Mouse (Mus musculus) hindbrain, embryonic 15.5 days (tissue): ENCODE data around the gene Gm10638. TPM values are rescaled to one million over a fixed set of nuclear protein-coding genes. Genes with fewer than 3 reads are reported as not detected.

ENCODE experiments used
- ATAC-seq: fragments of 200-750 bp; cut with Nextera tagmentation; 2 replicates; pipeline ENCODE4 v1.8.0; 2017; ENCODE audit warnings: low read depth, moderate number of reproducible peaks, moderate TSS enrichment; ENCODE audit not compliant: low FRiP score
- H3K27ac ChIP-seq: fragments of 300-500 bp; sonication (generic); replicated peaks from 2 replicates; pipeline ENCODE4 v1.5.1; 2015; ENCODE audit warnings: mild to moderate bottlenecking, inconsistent platforms
- H3K27me3 ChIP-seq: fragments of 300-500 bp; sonication (generic); 2 replicates; pipeline ENCODE4 v1.6.1; 2015; ENCODE audit warnings: control low read depth, inconsistent platforms
- H3K36me3 ChIP-seq: fragments of 300-500 bp; sonication (generic); 2 replicates; pipeline ENCODE4 v1.6.1; 2015; ENCODE audit warnings: control low read depth, inconsistent platforms
- H3K4me1 ChIP-seq: fragments of 300-500 bp; sonication (generic); replicated peaks from 2 replicates; pipeline ENCODE4 v1.6.1; 2015; ENCODE audit warnings: control low read depth, inconsistent platforms
- H3K4me2 ChIP-seq: fragments of 300-500 bp; sonication (generic); 2 replicates; pipeline ENCODE4 v1.6.1; 2015; ENCODE audit warnings: moderate library complexity, mild to moderate bottlenecking, inconsistent platforms
- H3K4me3 ChIP-seq: fragments of 300-500 bp; sonication (generic); 2 replicates; pipeline ENCODE4 v1.5.1; 2015; ENCODE audit warnings: mild to moderate bottlenecking, inconsistent platforms
- H3K9ac ChIP-seq: fragments of 300-500 bp; sonication (generic); 2 replicates; pipeline ENCODE4 v1.6.1; 2015; ENCODE audit warnings: inconsistent platforms
- H3K9me3 ChIP-seq: fragments of 300-500 bp; sonication (generic); 2 replicates; pipeline ENCODE4 v1.6.1; 2016; ENCODE audit warnings: control low read depth, inconsistent platforms
- WGBS: fragments of 180-500 bp; shearing (Covaris S2); methylation state at CpG from one replicate; pipeline ENCODE4 v1.1.7; 2015; 5-methylcytosine and 5-hydroxymethylcytosine counted together
- polyA plus RNA-seq: library from polyadenylated mRNA; unstranded; fragments of >200 nt; fragmentation: Nextera tagmentation; extraction: Ambion mirVana; gene quantifications from 2 replicates; pipeline ENCODE4 v1.2.1, GENCODE M21; 2015

Gene Gm10638
- polyA plus RNA-seq, 1 experiment from 2014 or later: 7.2 TPM

GRCm38 (mm10) chr8:86719368-86719767, 26.1 kb upstream of the Gm10638 start:
- H3K4me1 ChIP-seq: peaks cover 3% of the 10 kb centered on the region; the same call in 1 of the 2 replicates
- H3K27me3 ChIP-seq: no peaks in the 10 kb centered on the region
- H3K4me2 ChIP-seq: no peak overlapping the region
- 86% methylated on average over 1 of the region's 1 CpGs for WGBS
- no peaks in the 10 kb centered on the region for H3K9me3 ChIP-seq
- no peak overlapping the region for H3K27ac ChIP-seq
- H3K9ac ChIP-seq: no peak overlapping the region
- H3K4me3 ChIP-seq: no peak overlapping the region
- H3K36me3 ChIP-seq: peaks cover 15% of the 10 kb centered on the region
- no peak for ATAC-seq

- Histone ChIP-seq H3K36me3 (peaks cover 14% of the 10 kb centered on the region), H3K9ac (no peak overlapping the region), H3K27me3 (no peaks in the 10 kb centered on the region), H3K27ac (no peak overlapping the region), H3K9me3 (no peaks in the 10 kb centered on the region), H3K4me1 (no peaks in the 10 kb centered on the region), H3K4me2 (no peak overlapping the region), H3K4me3 (no peak overlapping the region)
- ATAC-seq: no peak
- WGBS: 95% methylated on average over 6 of the region's 6 CpGs
Observed at GRCm38 (mm10) chr8:86720756-86721459, 24.6 kb upstream of the Gm10638 start.

DNA sequence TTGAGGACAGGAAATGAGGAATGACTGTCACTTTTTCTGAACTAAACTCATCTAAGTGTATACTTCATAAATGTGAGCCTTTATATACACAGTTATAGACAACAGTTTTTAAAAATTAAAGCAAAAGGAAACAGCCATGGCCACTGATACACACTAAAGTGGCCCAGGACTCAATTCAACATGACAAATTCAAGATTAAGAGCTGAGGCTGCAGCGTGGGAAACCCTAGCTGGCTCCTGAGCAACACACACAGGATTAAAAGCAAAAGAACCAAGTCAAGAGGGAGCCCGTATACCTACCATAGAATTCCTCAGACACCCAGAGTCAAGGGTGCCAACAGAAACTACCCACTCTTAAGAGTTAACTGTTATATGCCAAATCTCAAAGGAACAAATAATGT, 24.0 kb upstream of the Gm10638 start:
- no peak for ATAC-seq
- H3K36me3 ChIP-seq: peaks cover 12% of the 10 kb centered on the region
- no peak overlapping the region for H3K4me2 ChIP-seq
- 86% methylated on average over 2 of the region's 2 CpGs for WGBS
- no peaks in the 10 kb centered on the region for H3K27me3 ChIP-seq
- H3K9ac ChIP-seq: no peak overlapping the region
- no peaks in the 10 kb centered on the region for H3K9me3 ChIP-seq
- H3K27ac ChIP-seq: no peak overlapping the region
- no peak overlapping the region for H3K4me3 ChIP-seq
- no peaks in the 10 kb centered on the region for H3K4me1 ChIP-seq

GRCm38 (mm10) chr8:86726959-86727358, 18.5 kb upstream of the Gm10638 start:
- H3K4me1 ChIP-seq: peaks cover 37% of the 10 kb centered on the region
- ATAC-seq: no peak
- 0 out of 2 replicates have a peak, but pooled peaks cover 3% of the 10 kb centered on the region for H3K36me3 ChIP-seq
- H3K9me3 ChIP-seq: no peaks in the 10 kb centered on the region
- no peak overlapping the region for H3K4me3 ChIP-seq
- no peak overlapping the region for H3K27ac ChIP-seq
- H3K4me2 ChIP-seq: no peak overlapping the region
- H3K27me3 ChIP-seq: no peaks in the 10 kb centered on the region
- 76% methylated on average over 6 of the region's 6 CpGs for WGBS
- no peak overlapping the region for H3K9ac ChIP-seq

DNA sequence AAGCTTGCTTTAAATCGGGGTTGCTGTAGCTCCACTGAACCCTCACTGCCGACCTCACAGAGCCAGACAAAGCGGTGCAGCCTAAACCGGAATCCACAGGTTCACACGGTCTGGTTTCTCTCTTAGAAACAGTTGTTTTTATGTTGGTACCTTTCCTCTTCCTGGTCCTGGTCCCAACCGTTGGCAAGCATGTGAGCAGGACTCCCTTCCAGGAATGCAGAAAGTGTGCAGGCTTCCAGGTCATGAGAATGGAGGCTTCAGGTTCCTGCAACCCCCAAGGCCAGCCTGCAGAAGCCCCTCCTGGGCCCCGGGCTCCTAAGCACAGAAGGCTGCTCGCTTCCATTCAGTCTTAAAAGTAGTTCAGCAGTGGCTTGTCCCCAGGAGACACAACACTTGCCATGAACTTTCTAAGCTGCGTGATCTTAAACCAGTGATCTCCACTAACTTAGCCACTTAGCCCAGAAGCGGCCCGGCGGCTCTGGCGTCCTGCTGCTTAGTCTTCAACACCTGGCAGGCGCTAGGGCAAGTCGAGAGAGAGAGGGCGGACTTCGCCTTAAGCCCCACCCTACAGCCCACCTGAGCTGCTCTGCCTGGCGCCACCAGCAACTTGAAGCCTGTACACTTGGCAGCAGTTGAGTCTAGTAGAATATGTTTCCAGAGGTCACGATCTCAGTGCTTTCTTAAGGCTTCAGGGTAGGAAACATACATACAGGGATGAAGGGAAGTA, 17.1 kb upstream of the Gm10638 start:
- no peak overlapping the region for H3K4me3 ChIP-seq
- peaks cover 37% of the 10 kb centered on the region for H3K4me1 ChIP-seq
- H3K36me3 ChIP-seq: no peaks in the 10 kb centered on the region
- no peak overlapping the region for H3K9ac ChIP-seq
- ATAC-seq: peak; percentile 38; the same call in 1 of the 2 replicates
- no peaks in the 10 kb centered on the region for H3K9me3 ChIP-seq
- no peak overlapping the region for H3K27ac ChIP-seq
- no peaks in the 10 kb centered on the region for H3K27me3 ChIP-seq
- 75% methylated on average over 19 of the region's 19 CpGs for WGBS
- H3K4me2 ChIP-seq: no peak overlapping the region

DNA sequence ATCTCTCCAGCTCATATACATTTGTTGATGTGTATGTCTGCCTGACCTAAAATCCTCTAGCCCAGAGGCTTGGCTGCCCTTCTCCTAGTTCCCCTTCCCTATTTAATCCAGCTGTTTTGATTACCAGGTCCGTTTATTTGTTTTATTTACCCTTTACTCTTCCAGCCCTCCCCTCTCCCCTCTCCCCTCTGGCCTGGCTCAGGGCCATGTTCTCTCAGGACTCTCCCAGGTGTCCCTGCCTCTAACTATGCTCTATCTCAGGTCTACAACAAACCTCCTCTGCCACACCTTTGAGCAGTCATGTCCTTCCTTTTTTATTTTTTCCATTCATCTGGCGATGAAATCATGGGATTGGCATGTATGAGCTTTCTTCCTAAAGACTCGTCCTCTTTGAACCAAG, 15.2 kb upstream of the Gm10638 start:
- Histone ChIP-seq H3K4me3 (no peak overlapping the region), H3K36me3 (no peaks in the 10 kb centered on the region), H3K4me1 (peaks cover 42% of the 10 kb centered on the region), H3K9me3 (no peaks in the 10 kb centered on the region), H3K4me2 (no peak overlapping the region), H3K27ac (no peak overlapping the region), H3K27me3 (no peaks in the 10 kb centered on the region), H3K9ac (no peak overlapping the region)
- no peak for ATAC-seq
- WGBS: 69% methylated on average over 3 of the region's 3 CpGs

- Histone ChIP-seq H3K27me3 (no peaks in the 10 kb centered on the region), H3K9me3 (no peaks in the 10 kb centered on the region), H3K27ac (no peak overlapping the region), H3K36me3 (no peaks in the 10 kb centered on the region), H3K4me1 (peaks cover 47% of the 10 kb centered on the region), H3K9ac (no peak overlapping the region), H3K4me2 (no peak overlapping the region), H3K4me3 (no peak overlapping the region)
- ATAC-seq: no peak
- WGBS: 94% methylated on average over 1 of the region's 1 CpGs
Observed at GRCm38 (mm10) chr8:86730860-86731259, 14.6 kb upstream of the Gm10638 start.

DNA sequence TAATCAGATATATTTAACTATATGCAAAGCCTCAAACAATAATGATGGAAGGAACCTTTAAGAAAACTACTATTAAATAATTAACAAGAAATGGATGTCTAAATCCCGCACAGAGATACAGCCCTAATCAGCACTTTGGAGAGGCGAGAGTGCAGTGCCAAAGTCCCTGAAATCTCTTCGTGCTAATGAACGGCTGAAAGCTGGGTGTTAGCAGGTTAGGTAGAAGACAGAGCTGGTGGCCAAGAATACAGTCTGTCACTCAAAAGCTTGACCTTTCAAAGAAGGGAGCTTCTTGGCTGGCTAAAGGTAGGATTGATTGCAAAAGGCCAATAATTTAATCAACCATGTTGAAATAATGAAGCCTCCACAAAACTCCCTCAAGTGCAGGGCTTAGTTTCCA, 11.3 kb upstream of the Gm10638 start:
- H3K9ac ChIP-seq: no peak overlapping the region
- peaks cover 33% of the 10 kb centered on the region for H3K4me1 ChIP-seq
- H3K36me3 ChIP-seq: no peaks in the 10 kb centered on the region
- no peak overlapping the region for H3K4me3 ChIP-seq
- no peak overlapping the region for H3K27ac ChIP-seq
- no peaks in the 10 kb centered on the region for H3K27me3 ChIP-seq
- 68% methylated on average over 4 of the region's 4 CpGs for WGBS
- no peak overlapping the region for H3K4me2 ChIP-seq
- ATAC-seq: no peak
- H3K9me3 ChIP-seq: no peaks in the 10 kb centered on the region

DNA sequence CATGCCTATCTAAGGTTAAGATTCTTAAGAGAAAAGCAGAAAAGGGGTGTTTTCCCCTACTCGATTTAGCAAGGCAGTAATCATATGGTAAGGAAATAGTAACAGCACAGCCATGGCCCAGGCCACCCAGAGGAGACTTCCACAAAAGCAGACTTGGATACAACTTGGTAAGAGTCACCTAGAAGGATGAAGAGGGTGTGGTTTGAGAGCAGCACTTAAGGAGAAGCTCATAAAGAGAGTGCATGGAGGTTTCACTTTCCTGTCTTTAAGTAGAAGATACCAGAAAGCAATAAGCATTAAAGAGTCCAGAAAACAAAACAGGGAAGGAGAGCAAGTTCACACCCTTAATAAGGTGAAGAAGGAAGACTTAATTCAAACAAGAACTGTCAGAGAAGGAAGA, 10.5 kb upstream of the Gm10638 start:
- Histone ChIP-seq H3K36me3 (no peaks in the 10 kb centered on the region), H3K4me3 (no peak overlapping the region), H3K27ac (no peak overlapping the region), H3K9ac (no peak overlapping the region), H3K27me3 (no peaks in the 10 kb centered on the region), H3K4me2 (no peak overlapping the region), H3K4me1 (peaks cover 33% of the 10 kb centered on the region), H3K9me3 (no peaks in the 10 kb centered on the region)
- 85% methylated on average over 1 of the region's 1 CpGs for WGBS
- ATAC-seq: no peak

GRCm38 (mm10) chr8:86735446-86736111, 9.9 kb upstream of the Gm10638 start:
- H3K9ac ChIP-seq: no peak overlapping the region
- H3K36me3 ChIP-seq: no peaks in the 10 kb centered on the region
- H3K27ac ChIP-seq: no peak overlapping the region
- H3K4me3 ChIP-seq: no peak overlapping the region
- ATAC-seq: no peak
- no peak overlapping the region for H3K4me2 ChIP-seq
- H3K27me3 ChIP-seq: no peaks in the 10 kb centered on the region
- 45% methylated on average over 3 of the region's 3 CpGs for WGBS
- H3K4me1 ChIP-seq: peaks cover 33% of the 10 kb centered on the region
- no peaks in the 10 kb centered on the region for H3K9me3 ChIP-seq

GRCm38 (mm10) chr8:86740899-86741298, 4.6 kb upstream of the Gm10638 start:
- Histone ChIP-seq H3K27me3 (no peaks in the 10 kb centered on the region), H3K4me1 (peaks cover 46% of the 10 kb centered on the region), H3K4me3 (no peak overlapping the region), H3K4me2 (no peak overlapping the region), H3K27ac (no peak overlapping the region), H3K36me3 (no peaks in the 10 kb centered on the region), H3K9me3 (no peaks in the 10 kb centered on the region), H3K9ac (no peak overlapping the region)
- no peak for ATAC-seq

DNA sequence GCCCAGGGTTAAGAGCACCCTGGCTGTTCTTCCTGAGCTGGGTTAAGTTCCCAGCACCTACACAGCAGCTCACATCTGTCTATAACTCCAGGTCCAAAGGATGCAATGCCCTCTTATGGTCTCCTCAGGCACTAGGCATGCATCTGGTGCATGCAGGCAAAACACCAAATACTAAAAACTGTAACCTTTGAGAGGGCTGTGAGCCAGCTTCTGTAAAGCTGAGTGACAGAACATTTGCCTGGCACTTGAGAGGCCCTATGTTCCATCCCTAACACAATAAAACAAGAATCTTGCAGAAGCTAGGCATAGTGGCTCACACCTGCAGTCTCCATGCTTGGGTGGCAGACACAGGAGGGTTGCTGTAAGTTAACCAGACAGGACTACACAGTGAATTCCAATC, 3.9 kb upstream of the Gm10638 start:
- peaks cover 47% of the 10 kb centered on the region for H3K4me1 ChIP-seq
- ATAC-seq: no peak
- H3K9ac ChIP-seq: no peak overlapping the region
- no peaks in the 10 kb centered on the region for H3K27me3 ChIP-seq
- H3K9me3 ChIP-seq: no peaks in the 10 kb centered on the region
- H3K4me3 ChIP-seq: no peak overlapping the region
- no peak overlapping the region for H3K27ac ChIP-seq
- no peaks in the 10 kb centered on the region for H3K36me3 ChIP-seq
- H3K4me2 ChIP-seq: no peak overlapping the region
